Mouse (Mus musculus) C2C12 (cell line): ENCODE results near the gene Ccdc114.

Source experiments
- CEBPB ChIP-seq: IDR thresholded peaks from one replicate; pipeline ENCODE4 v1.6.1; 2011; ENCODE audit warnings: low read depth, mild to moderate bottlenecking, control low read depth, moderate library complexity
- CTCF ChIP-seq: IDR thresholded peaks from one replicate; pipeline ENCODE4 v1.5.1; 2011; ENCODE audit not compliant: control insufficient read depth, insufficient read depth, insufficient read length
- FOSL1 ChIP-seq: IDR thresholded peaks from one replicate; pipeline ENCODE4 v1.8.0; 2011; ENCODE audit warnings: mild to moderate bottlenecking, low read length; ENCODE audit not compliant: poor library complexity, insufficient read depth, severe bottlenecking
- MAX ChIP-seq: IDR thresholded peaks from one replicate; pipeline ENCODE4 v1.6.1; 2011; ENCODE audit warnings: mild to moderate bottlenecking, control low read depth
- MYOD1 ChIP-seq: IDR thresholded peaks from one replicate; pipeline ENCODE4 v1.6.1; 2011; ENCODE audit warnings: low read depth; ENCODE audit not compliant: control insufficient read depth, insufficient read length
- MYOG ChIP-seq: IDR thresholded peaks from one replicate; pipeline ENCODE4 v1.6.1; 2011; ENCODE audit not compliant: control insufficient read depth, insufficient read length; ENCODE audit errors: extremely low read depth
- USF1 ChIP-seq: IDR thresholded peaks from one replicate; pipeline ENCODE4 v1.6.1; 2011; ENCODE audit warnings: low read depth, mild to moderate bottlenecking, control low read depth, moderate library complexity

- TF ChIP-seq CTCF (no peak), CEBPB (no peak), USF1 (no peak), MYOD1 (no peak), MAX (no peak), MYOG (no peak), FOSL1 (no peak)
Measured at GRCm38 (mm10) chr7:45896517-45897257, 27.2 kb upstream of the Ccdc114 start, which contains the start of the genes Syngr4 and Tmem143.
